Mouse (Mus musculus): ENCODE measurements around the gene Dst.

- TF ChIP-seq POLR2A (IDR thresholded peaks at IDR 0.05; ENCODE audit: insufficient read length, low read depth) (no peak), USF1 (IDR thresholded peaks at IDR 0.05; ENCODE audit: low read depth) (no peak), E2F4 (IDR thresholded peaks at IDR 0.05; ENCODE audit: insufficient read depth) (no peak), CEBPB (IDR thresholded peaks at IDR 0.05; ENCODE audit: insufficient read depth, poor library complexity, severe bottlenecking) (no peak), TCF12 (IDR thresholded peaks at IDR 0.05; ENCODE audit: insufficient read depth, poor library complexity, severe bottlenecking) (no peak), SRF (IDR thresholded peaks at IDR 0.05; ENCODE audit: control insufficient read depth, insufficient read length, low read depth) (no peak), POLR2AphosphoS2 (IDR thresholded peaks at IDR 0.05; ENCODE audit: insufficient read length, low read depth) (no peak)
These were observed 166.5 kb downstream of the Dst start for GRCm38 (mm10) chr1:34074245-34075187.

All from myocyte (in vitro differentiated cells).